Comparison of ENCODE assay signal across 11 mouse cellular contexts in genomic region chr6:86776001-86776705, GRCm38 (mm10). TPM values are rescaled to one million over a fixed set of nuclear protein-coding genes. Genes with fewer than 3 reads are reported as not detected.
DNase-seq lines count a peak whose midpoint lies in the region; ATAC-seq and TF ChIP-seq lines count a peak whose summit lies in the region.
"Had no signal": no experiment of that assay in that cellular context is flagged by ENCODE, and none has a peak within 500 bp of the region (broad histone marks: within the 10 kb centered on the region; RNA-seq: fewer than 3 reads in every experiment).

No protein-coding gene starts in this region.

- H3K4me2 ChIP-seq in lung, postnatal 0 days (replicated peaks; ENCODE audit: low read depth, low read length), result no peak overlapping the region
- H3K4me2 ChIP-seq in forebrain, embryonic 15.5 days (replicated peaks), result no peak overlapping the region
- H3K4me2 ChIP-seq: embryonic facial prominence, embryonic 13.5 days; hindbrain, embryonic 13.5 days; limb, embryonic 12.5 days had no signal

- H3K4me1 ChIP-seq in lung, postnatal 0 days (ENCODE audit: insufficient read depth, low read depth, low read length), result peaks cover 5% of the 10 kb centered on the region; the same call in 1 of the 2 replicates
- H3K4me1 ChIP-seq in forebrain, embryonic 15.5 days, result no peaks in the 10 kb centered on the region
- H3K4me1 ChIP-seq: embryonic facial prominence, embryonic 13.5 days; hindbrain, embryonic 13.5 days had no signal

- no peaks in the 10 kb centered on the region for H3K9me3 ChIP-seq in lung, postnatal 0 days (ENCODE audit: low read length)
- no peaks in the 10 kb centered on the region for H3K9me3 ChIP-seq in forebrain, embryonic 15.5 days
- H3K9me3 ChIP-seq: embryonic facial prominence, embryonic 13.5 days; hindbrain, embryonic 13.5 days; limb, embryonic 12.5 days had no signal

- H3K9ac ChIP-seq in lung, postnatal 0 days (replicated peaks; ENCODE audit: low read depth), result no peak overlapping the region
- no peak overlapping the region for H3K9ac ChIP-seq in forebrain, embryonic 15.5 days (replicated peaks)
- H3K9ac ChIP-seq: embryonic facial prominence, embryonic 13.5 days; hindbrain, embryonic 13.5 days; limb, embryonic 12.5 days had no signal

- peaks cover 83% of the 10 kb centered on the region for H3K79me2 ChIP-seq in macrophage (ENCODE audit: inconsistent target)

- H3K36me3 ChIP-seq in lung, postnatal 0 days (ENCODE audit: insufficient read depth, low read length), result no peaks in the 10 kb centered on the region
- H3K36me3 ChIP-seq in macrophage (ENCODE audit: inconsistent target), result no peaks in the 10 kb centered on the region
- H3K36me3 ChIP-seq in forebrain, embryonic 15.5 days, result no peaks in the 10 kb centered on the region
- H3K36me3 ChIP-seq: embryonic facial prominence, embryonic 13.5 days; hindbrain, embryonic 13.5 days; limb, embryonic 12.5 days had no signal

- no peak overlapping the region for H3K27ac ChIP-seq in lung, postnatal 0 days (ENCODE audit: low read length)
- peak overlapping the region; percentile 94 for H3K27ac ChIP-seq in macrophage
- H3K27ac ChIP-seq in forebrain, embryonic 15.5 days (replicated peaks), result no peak overlapping the region
- H3K27ac ChIP-seq: embryonic facial prominence, embryonic 13.5 days; hindbrain, embryonic 13.5 days; limb, embryonic 12.5 days had no signal

- TF ChIP-seq CTCF in lung, postnatal 0 days (IDR thresholded peaks at IDR 0.05), result no peak

- no peak for TF ChIP-seq EP300 in lung, postnatal 0 days (IDR thresholded peaks at IDR 0.05)

- 76% methylated on average over 8 of the region's 8 CpGs for WGBS in lung, postnatal 0 days
- WGBS in macrophage (ENCODE audit: missing documents), result 93% methylated on average over 8 of the region's 8 CpGs
- WGBS in forebrain, embryonic 15.5 days, result 88% methylated on average over 8 of the region's 8 CpGs

- H3K4me3 ChIP-seq in lung, postnatal 0 days (ENCODE audit: low read depth, low read length), result no peak overlapping the region
- H3K4me3 ChIP-seq in macrophage (ENCODE audit: inconsistent target), result no peak overlapping the region
- H3K4me3 ChIP-seq in forebrain, embryonic 15.5 days, result no peak overlapping the region
- H3K4me3 ChIP-seq: embryonic facial prominence, embryonic 13.5 days; hindbrain, embryonic 13.5 days; limb, embryonic 12.5 days had no signal

- DNase-seq in adrenal gland, adult (ENCODE audit: inconsistent age in 2 of 2, low spot score in 1 of 2), result peak; percentile 92 to 94
- DNase-seq in adrenal gland, postnatal 4 days (ENCODE audit: low spot score in 2 of 2), result no peak
- DNase-seq in lung, postnatal 0 days (ENCODE audit: low spot score), result no peak
- DNase-seq in lung, postnatal 10 days, result no peak
- DNase-seq in heart, adult 9 months (ENCODE audit: low spot score in 2 of 2), result peak; percentile 68 to 69
- no peak for DNase-seq in embryo, embryonic 10 days (ENCODE audit: low spot score)

- ATAC-seq in lung, postnatal 0 days, result peak; percentile 46
- no peak for ATAC-seq in forebrain, embryonic 15.5 days (replicated peaks)

- no peaks in the 10 kb centered on the region for H3K27me3 ChIP-seq in lung, postnatal 0 days (replicated peaks; ENCODE audit: insufficient read depth, low read length)
- no peaks in the 10 kb centered on the region for H3K27me3 ChIP-seq in forebrain, embryonic 15.5 days
- H3K27me3 ChIP-seq: embryonic facial prominence, embryonic 13.5 days; hindbrain, embryonic 13.5 days; limb, embryonic 12.5 days had no signal

RNA-seq across cellular contexts. Expression of gene Anxa4, which starts 17.2 kb away (rescaled TPM):
- 10 to 100 TPM; 48.3 to 62.2 TPM for total RNA-seq in adrenal gland, postnatal 4 days (2021)
- 167 and 208 TPM in 2 replicates for polyA plus RNA-seq in lung, postnatal 0 days (2015; fragmentation: Nextera tagmentation; extraction: Ambion mirVana)
- 100 to 1,000 TPM; 156 to 576 (median 276) TPM for total RNA-seq in macrophage (2018; cell fraction: chromatin; rRNA removed)
- total RNA-seq in macrophage (2018; cell fraction: cytosol; rRNA removed), result 100 to 1,000 TPM; 366 to 589 (median 493) TPM
- 100 to 1,000 TPM; 214 to 424 (median 305) TPM for total RNA-seq in macrophage (2018; cell fraction: nucleus; rRNA removed)
- polyA plus RNA-seq in macrophage (2018), result 355 to 520 TPM (median 453 TPM) in 3 replicates
- 5.8 and 5.9 TPM in 2 replicates for polyA plus RNA-seq in forebrain, embryonic 15.5 days (2015; fragmentation: Nextera tagmentation; extraction: Ambion mirVana)

RNA-seq across cellular contexts. Expression of gene Gmcl1, which starts 43.0 kb away (rescaled TPM):
- 10 to 100 TPM; 17.9 to 22.4 TPM for total RNA-seq in adrenal gland, postnatal 4 days (2021)
- polyA plus RNA-seq in lung, postnatal 0 days (2015; fragmentation: Nextera tagmentation; extraction: Ambion mirVana), result 12.2 and 17.7 TPM in 2 replicates
- total RNA-seq in macrophage (2018; cell fraction: chromatin; rRNA removed), result 10 to 100 TPM in 21 of 26 experiments, 1 to 10 TPM in 5; 5.5 to 54.8 (median 24.7) TPM
- 10 to 100 TPM in 19 of 26 experiments, 1 to 10 TPM in 7; 7.6 to 14.8 (median 11.4) TPM for total RNA-seq in macrophage (2018; cell fraction: cytosol; rRNA removed)
- total RNA-seq in macrophage (2018; cell fraction: nucleus; rRNA removed), result 10 to 100 TPM in 21 of 26 experiments, 1 to 10 TPM in 5; 7.8 to 45.5 (median 16.5) TPM
- polyA plus RNA-seq in macrophage (2018), result 7.5 to 12.1 TPM (median 11.7 TPM) in 3 replicates
- polyA plus RNA-seq in forebrain, embryonic 15.5 days (2015; fragmentation: Nextera tagmentation; extraction: Ambion mirVana), result 48.3 TPM in 2 replicates

Comparison
In these comparisons a context has a peak if more than half of its experiments do, and no peak if none do; other contexts are left out.
1. DNase-seq: peak in adrenal gland, adult (2 of 2) and heart, adult 9 months (2 of 2); none in adrenal gland, postnatal 4 days (0 of 2), lung, postnatal 0 days (single experiment), lung, postnatal 10 days (single experiment) and embryo, embryonic 10 days (single experiment).
2. RNA of gene Anxa4, which starts 17.2 kb away (polyA plus RNA-seq): 355 to 520 TPM in macrophage and 167 to 208 TPM in lung, postnatal 0 days; 5.8 to 5.9 TPM in forebrain, embryonic 15.5 days; every median in the first group is over 10 times any median in the second.